Mouse (Mus musculus) cortical plate, adult 2 months (tissue): Measurements from ENCODE around the gene Tbc1d14.

Experiments
- CTCF ChIP-seq: fragments of 200-500 bp; IDR thresholded peaks from 2 replicates; pipeline ENCODE4 v1.5.1; 2011; ENCODE audit warnings: mild to moderate bottlenecking, control low read depth, low read length; ENCODE audit not compliant: insufficient read depth; ENCODE audit errors: extremely low read depth
- POLR2A ChIP-seq: fragments of 200-500 bp; IDR thresholded peaks from 2 replicates; pipeline ENCODE4 v1.6.1; 2011; ENCODE audit warnings: mild to moderate bottlenecking, low read length, control low read depth; ENCODE audit not compliant: insufficient read depth; ENCODE audit errors: extremely low read depth

- TF ChIP-seq POLR2A, result no peak
- no peak for TF ChIP-seq CTCF
Measured at GRCm38 (mm10) chr5:36472876-36473655, 120.0 kb downstream of the Tbc1d14 start.
